Mouse (Mus musculus) ovary, adult 18-20 months (tissue): Measurements from ENCODE around the gene Pxmp4.

Source experiments
- DNase-seq: peaks from one replicate; pipeline ENCODE4 v3.0.0; 2022; ENCODE audit warnings: low spot score, mixed read lengths

Gene Pxmp4

GRCm38 (mm10) chr2:154546711-154547110 lies 56.8 kb downstream of the Pxmp4 start, which contains the start of gene 1700003F12Rik:
Gene 1700003F12Rik (plus strand): TSS chr2:154547085.
- DNase-seq: no peak

GRCm38 (mm10) chr2:154543567-154544347 lies 59.8 kb downstream of the Pxmp4 start:
- DNase-seq: no peak

GRCm38 (mm10) chr2:154541630-154542029 lies 61.9 kb downstream of the Pxmp4 start:
- DNase-seq: no peak

GRCm38 (mm10) chr2:154539720-154540119 lies 63.8 kb downstream of the Pxmp4 start:
- no peak for DNase-seq

GRCm38 (mm10) chr2:154538710-154539109 lies 64.8 kb downstream of the Pxmp4 start:
- no peak for DNase-seq

GRCm38 (mm10) chr2:154538310-154538709 lies 65.2 kb downstream of the Pxmp4 start:
- DNase-seq: no peak
